Mouse (Mus musculus) midbrain, postnatal 0 days (tissue): ENCODE results near the gene Npas3. TPM values are rescaled to one million over a fixed set of nuclear protein-coding genes. Genes with fewer than 3 reads are reported as not detected.

ENCODE experiments used
- ATAC-seq: fragments of 200-750 bp; cut with Nextera tagmentation; 2 replicates; pipeline ENCODE4 v1.8.0; 2017; ENCODE audit warnings: moderate number of reproducible peaks, mild to moderate bottlenecking, moderate TSS enrichment, moderate library complexity; ENCODE audit not compliant: low FRiP score
- DNase-seq: peaks from one replicate; pipeline ENCODE4 v3.0.0-alpha.2; 2015; ENCODE audit warnings: low spot score
- H3K27ac ChIP-seq: fragments of 300-500 bp; sonication (generic); 2 replicates; pipeline ENCODE4 v1.5.1; 2014; ENCODE audit warnings: low read depth, mild to moderate bottlenecking, low read length, mixed read lengths
- H3K27me3 ChIP-seq: fragments of 300-500 bp; sonication (generic); 2 replicates; pipeline ENCODE4 v1.6.1; 2014; ENCODE audit warnings: low read length, control low read depth, mixed read lengths; ENCODE audit not compliant: insufficient read depth
- H3K36me3 ChIP-seq: fragments of 300-500 bp; sonication (generic); 2 replicates; pipeline ENCODE4 v1.6.1; 2014; ENCODE audit warnings: low read length, control low read depth, mixed read lengths; ENCODE audit not compliant: insufficient read depth
- H3K4me1 ChIP-seq: fragments of 300-500 bp; sonication (generic); 2 replicates; pipeline ENCODE4 v1.6.1; 2014; ENCODE audit warnings: mild to moderate bottlenecking, control low read depth, antibody characterized with exemption, low read length, mixed read lengths; ENCODE audit not compliant: insufficient read depth
- H3K4me2 ChIP-seq: fragments of 300-500 bp; sonication (generic); 2 replicates; pipeline ENCODE4 v1.6.1; 2014; ENCODE audit warnings: low read depth, mild to moderate bottlenecking, low read length, mixed read lengths; ENCODE audit not compliant: poor library complexity, severe bottlenecking
- H3K4me3 ChIP-seq: fragments of 300-500 bp; sonication (generic); 2 replicates; pipeline ENCODE4 v1.5.1; 2014; ENCODE audit warnings: low read depth, mild to moderate bottlenecking, low read length, moderate library complexity
- H3K9ac ChIP-seq: fragments of 300-500 bp; sonication (generic); replicated peaks from 2 replicates; pipeline ENCODE4 v1.6.1; 2014; ENCODE audit warnings: mild to moderate bottlenecking, low read length, moderate library complexity, mixed read lengths; ENCODE audit not compliant: poor library complexity, severe bottlenecking
- H3K9me3 ChIP-seq: fragments of 300-500 bp; sonication (generic); 2 replicates; pipeline ENCODE4 v1.6.1; 2016; ENCODE audit warnings: low read length, control low read depth
- CTCF ChIP-seq: IDR thresholded peaks from 2 replicates; pipeline ENCODE4 v1.5.1; 2016; ENCODE audit warnings: antibody characterized with exemption, mild to moderate bottlenecking
- WGBS: fragments of 180-500 bp; shearing (Covaris S2); extraction: QIAGEN DNeasy Blood & Tissue Kit; methylation state at CpG from one replicate; pipeline ENCODE4 v1.1.7; 2014; 5-methylcytosine and 5-hydroxymethylcytosine counted together
- polyA plus RNA-seq: library from polyadenylated mRNA; unstranded; fragments of >200 nt; fragmentation: Nextera tagmentation; extraction: Ambion mirVana; gene quantifications from 2 replicates; pipeline ENCODE4 v1.2.1, GENCODE M21; 2015
- total RNA-seq: library from RNA; depleted of rRNA; stranded (reverse); fragments of >200 nt; gene quantifications from 2 replicates; pipeline ENCODE4 v1.2.3, GENCODE M21; 2014

Gene Npas3
- total and polyA plus RNA-seq, 2 experiments from 2014 or later = 34.2 to 53.8 TPM

DNA sequence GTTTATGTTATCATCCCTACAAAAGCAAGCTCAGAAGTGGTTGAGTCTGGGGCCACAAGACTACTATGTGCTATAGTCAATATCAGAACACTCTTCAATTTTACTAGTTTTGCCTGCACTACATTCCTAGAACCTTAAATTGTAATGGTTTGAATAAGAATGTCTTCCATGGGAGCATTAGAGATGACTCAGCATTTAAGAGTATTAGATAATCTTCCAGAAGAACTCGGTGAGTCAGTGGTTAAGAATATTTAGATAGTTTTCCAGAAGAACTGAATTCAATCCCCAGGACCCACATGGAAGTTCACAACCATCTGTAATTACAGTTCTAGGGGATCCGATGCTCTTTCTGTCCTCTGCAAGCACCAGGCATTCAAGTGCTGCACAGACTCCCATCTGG, 280.9 kb downstream of the Npas3 start:
- Histone ChIP-seq H3K27ac (no peak overlapping the region), H3K4me2 (no peak overlapping the region), H3K4me1 (no peaks in the 10 kb centered on the region), H3K9ac (no peak overlapping the region), H3K27me3 (no peaks in the 10 kb centered on the region), H3K36me3 (no peaks in the 10 kb centered on the region), H3K9me3 (no peaks in the 10 kb centered on the region), H3K4me3 (no peak overlapping the region)
- TF ChIP-seq CTCF = no peak
- WGBS = 91% methylated on average over 2 of the region's 2 CpGs
- DNase-seq (no peak), ATAC-seq (no peak)

- DNase-seq (no peak), ATAC-seq (no peak)
These were observed 288.3 kb downstream of the Npas3 start for GRCm38 (mm10) chr12:53536816-53537215.

GRCm38 (mm10) chr12:53556359-53556758, 307.9 kb downstream of the Npas3 start:
- Histone ChIP-seq H3K9ac (no peak overlapping the region), H3K4me1 (no peaks in the 10 kb centered on the region), H3K9me3 (no peaks in the 10 kb centered on the region), H3K36me3 (no peaks in the 10 kb centered on the region), H3K4me3 (no peak overlapping the region), H3K27me3 (no peaks in the 10 kb centered on the region), H3K27ac (no peak overlapping the region), H3K4me2 (no peak overlapping the region)
- DNase-seq = no peak
- 95% methylated on average over 2 of the region's 2 CpGs for WGBS
- ATAC-seq = no peak
- TF ChIP-seq CTCF = no peak

More at GRCm38 (mm10) chr12:53536816-53537215, 288.3 kb downstream of the Npas3 start:
- H3K9ac ChIP-seq = no peak overlapping the region
- no peaks in the 10 kb centered on the region for H3K4me1 ChIP-seq
- no peak for TF ChIP-seq CTCF
- no peaks in the 10 kb centered on the region for H3K36me3 ChIP-seq
- 30% methylated on average over 5 of the region's 5 CpGs for WGBS
- no peaks in the 10 kb centered on the region for H3K27me3 ChIP-seq
- H3K4me3 ChIP-seq = no peak overlapping the region
- no peak overlapping the region for H3K4me2 ChIP-seq
- no peak overlapping the region for H3K27ac ChIP-seq
- no peaks in the 10 kb centered on the region for H3K9me3 ChIP-seq

- 97% methylated on average over 1 of the region's 1 CpGs for WGBS
- Histone ChIP-seq H3K4me1 (no peaks in the 10 kb centered on the region), H3K27me3 (no peaks in the 10 kb centered on the region), H3K4me2 (no peak overlapping the region), H3K9ac (no peak overlapping the region), H3K36me3 (no peaks in the 10 kb centered on the region), H3K4me3 (no peak overlapping the region), H3K9me3 (no peaks in the 10 kb centered on the region), H3K27ac (no peak overlapping the region)
- TF ChIP-seq CTCF = no peak
- DNase-seq (no peak), ATAC-seq (no peak)
These were observed 309.8 kb downstream of the Npas3 start for GRCm38 (mm10) chr12:53558259-53558658.

GRCm38 (mm10) chr12:53566712-53567387, 318.4 kb downstream of the Npas3 start:
- Histone ChIP-seq H3K9ac (no peak overlapping the region), H3K27ac (no peak overlapping the region), H3K4me2 (no peak overlapping the region), H3K4me3 (no peak overlapping the region), H3K27me3 (no peaks in the 10 kb centered on the region), H3K4me1 (no peaks in the 10 kb centered on the region), H3K36me3 (no peaks in the 10 kb centered on the region), H3K9me3 (no peaks in the 10 kb centered on the region)
- no peak for ATAC-seq
- TF ChIP-seq CTCF = no peak
- peak; percentile 40 for DNase-seq
- 41% methylated on average over 12 of the region's 12 CpGs for WGBS

GRCm38 (mm10) chr12:53581181-53581580, 332.7 kb downstream of the Npas3 start:
- H3K9ac ChIP-seq = no peak overlapping the region
- ATAC-seq (no peak), DNase-seq (no peak)
- TF ChIP-seq CTCF = no peak
- 86% methylated on average over 5 of the region's 5 CpGs for WGBS
- H3K27me3 ChIP-seq = no peaks in the 10 kb centered on the region
- no peak overlapping the region for H3K4me3 ChIP-seq
- no peaks in the 10 kb centered on the region for H3K36me3 ChIP-seq
- H3K27ac ChIP-seq = no peak overlapping the region
- no peaks in the 10 kb centered on the region for H3K4me1 ChIP-seq
- no peaks in the 10 kb centered on the region for H3K9me3 ChIP-seq
- no peak overlapping the region for H3K4me2 ChIP-seq
